Mouse (Mus musculus): ENCODE measurements around the gene Rassf1. TPM values are rescaled to one million over a fixed set of nuclear protein-coding genes. Genes with fewer than 3 reads are reported as not detected.

Gene Rassf1
- total and polyA plus RNA-seq, 3 experiments, result 11.6 to 17.7 (median 15.3) TPM

GRCm38 (mm10) chr9:107611456-107612190, 60.3 kb downstream of the Rassf1 start (continued):
- TF ChIP-seq GABPA (IDR thresholded peaks at IDR 0.05; ENCODE audit: insufficient replicate concordance, low read depth, low read length) (no peak), POLR2AphosphoS2 (IDR thresholded peaks at IDR 0.05; ENCODE audit: low read depth, low read length) (no peak), POLR2A (IDR thresholded peaks at IDR 0.05; ENCODE audit: low read depth, low read length) (no peak), MEF2A (IDR thresholded peaks at IDR 0.05; ENCODE audit: borderline replicate concordance, low read depth, low read length) (peak; percentile 81), USF1 (IDR thresholded peaks at IDR 0.05; ENCODE audit: low read depth, low read length) (no peak)

Other genes starting within 250 kb of the Rassf1 start
- gene Hemk1, start 213.2 kb upstream of the Rassf1 start, total RNA-seq (2012; rRNA removed), result 12.2 and 20.5 TPM in 2 replicates
- 10.8 and 12.1 TPM in 2 replicates for gene Hemk1, start 213.2 kb upstream of the Rassf1 start, total RNA-seq (2014; rRNA removed)
- gene Hemk1, start 213.2 kb upstream of the Rassf1 start, polyA plus RNA-seq (2012; ENCODE audit: insufficient read length, low read depth), result 11.9 TPM in 2 replicates
- gene 6430571L13Rik, start 211.0 kb upstream of the Rassf1 start, total RNA-seq (2012; rRNA removed), result 0.34 and 0.72 TPM in 2 replicates
- 0.11 TPM in 1 of 2 replicates, not detected in the other for gene 6430571L13Rik, start 211.0 kb upstream of the Rassf1 start, total RNA-seq (2014; rRNA removed)
- gene 6430571L13Rik, start 211.0 kb upstream of the Rassf1 start, polyA plus RNA-seq (2012; ENCODE audit: insufficient read length, low read depth), result 0.09 and 0.10 TPM in 2 replicates
- 0.04 TPM in 1 of 2 replicates, not detected in the other for gene Cacna2d2, start 151.9 kb upstream of the Rassf1 start, total RNA-seq (2012; rRNA removed)
- not detected in 2 replicates for gene Cacna2d2, start 151.9 kb upstream of the Rassf1 start, total RNA-seq (2014; rRNA removed)
- gene Cacna2d2, start 151.9 kb upstream of the Rassf1 start, polyA plus RNA-seq (2012; ENCODE audit: insufficient read length, low read depth), result not detected in 2 replicates
- gene Tmem115, start 17.6 kb upstream of the Rassf1 start, total RNA-seq (2012; rRNA removed), result 17.9 TPM in 2 replicates
- 10.0 and 13.0 TPM in 2 replicates for gene Tmem115, start 17.6 kb upstream of the Rassf1 start, total RNA-seq (2014; rRNA removed)
- gene Tmem115, start 17.6 kb upstream of the Rassf1 start, polyA plus RNA-seq (2012; ENCODE audit: insufficient read length, low read depth), result 11.3 and 12.6 TPM in 2 replicates
- gene Cyb561d2, start 9.4 kb upstream of the Rassf1 start, total RNA-seq (2012; rRNA removed), result 37.8 and 45.9 TPM in 2 replicates
- 29.2 and 35.7 TPM in 2 replicates for gene Cyb561d2, start 9.4 kb upstream of the Rassf1 start, total RNA-seq (2014; rRNA removed)
- 23.6 and 23.8 TPM in 2 replicates for gene Cyb561d2, start 9.4 kb upstream of the Rassf1 start, polyA plus RNA-seq (2012; ENCODE audit: insufficient read length, low read depth)
- gene Nprl2, start 9.3 kb upstream of the Rassf1 start, total RNA-seq (2012; rRNA removed), result 28.0 and 31.4 TPM in 2 replicates
- 16.3 and 19.4 TPM in 2 replicates for gene Nprl2, start 9.3 kb upstream of the Rassf1 start, total RNA-seq (2014; rRNA removed)
- 10.8 and 12.6 TPM in 2 replicates for gene Nprl2, start 9.3 kb upstream of the Rassf1 start, polyA plus RNA-seq (2012; ENCODE audit: insufficient read length, low read depth)
- 0.34 TPM in 1 of 2 replicates, not detected in the other for gene Zmynd10, start 4.3 kb upstream of the Rassf1 start, total RNA-seq (2012; rRNA removed)
- not detected in 2 replicates for gene Zmynd10, start 4.3 kb upstream of the Rassf1 start, total RNA-seq (2014; rRNA removed)
- gene Zmynd10, start 4.3 kb upstream of the Rassf1 start, polyA plus RNA-seq (2012; ENCODE audit: insufficient read length, low read depth), result 0.63 TPM in 1 of 2 replicates, not detected in the other
- gene Tusc2, start 11.7 kb downstream of the Rassf1 start, total RNA-seq (2012; rRNA removed), result 23.0 and 31.5 TPM in 2 replicates
- 30.8 and 33.3 TPM in 2 replicates for gene Tusc2, start 11.7 kb downstream of the Rassf1 start, total RNA-seq (2014; rRNA removed)
- gene Tusc2, start 11.7 kb downstream of the Rassf1 start, polyA plus RNA-seq (2012; ENCODE audit: insufficient read length, low read depth), result 39.1 and 39.2 TPM in 2 replicates
- gene Hyal2, start 16.4 kb downstream of the Rassf1 start, total RNA-seq (2012; rRNA removed), result 26.8 and 31.8 TPM in 2 replicates
- 14.6 and 16.4 TPM in 2 replicates for gene Hyal2, start 16.4 kb downstream of the Rassf1 start, total RNA-seq (2014; rRNA removed)
- 23.0 and 30.9 TPM in 2 replicates for gene Hyal2, start 16.4 kb downstream of the Rassf1 start, polyA plus RNA-seq (2012; ENCODE audit: insufficient read length, low read depth)
- 0.38 and 0.59 TPM in 2 replicates for gene Hyal1, start 25.4 kb downstream of the Rassf1 start, total RNA-seq (2012; rRNA removed)
- gene Hyal1, start 25.4 kb downstream of the Rassf1 start, total RNA-seq (2014; rRNA removed), result 0.16 TPM in 1 of 2 replicates, not detected in the other
- gene Hyal1, start 25.4 kb downstream of the Rassf1 start, polyA plus RNA-seq (2012; ENCODE audit: insufficient read length, low read depth), result 0.40 and 0.82 TPM in 2 replicates
- 4.4 and 4.8 TPM in 2 replicates for gene Naa80, start 27.3 kb downstream of the Rassf1 start, total RNA-seq (2012; rRNA removed)
- 0.70 and 1.7 TPM in 2 replicates for gene Naa80, start 27.3 kb downstream of the Rassf1 start, total RNA-seq (2014; rRNA removed)
- 5.5 and 9.3 TPM in 2 replicates for gene Naa80, start 27.3 kb downstream of the Rassf1 start, polyA plus RNA-seq (2012; ENCODE audit: insufficient read length, low read depth)
- 0.13 TPM in 1 of 2 replicates, not detected in the other for gene Hyal3, start 29.3 kb downstream of the Rassf1 start, total RNA-seq (2012; rRNA removed)
- 0.12 TPM in 1 of 2 replicates, not detected in the other for gene Hyal3, start 29.3 kb downstream of the Rassf1 start, total RNA-seq (2014; rRNA removed)
- gene Hyal3, start 29.3 kb downstream of the Rassf1 start, polyA plus RNA-seq (2012; ENCODE audit: insufficient read length, low read depth), result 0.14 and 0.21 TPM in 2 replicates
- 91.3 and 101 TPM in 2 replicates for gene Ifrd2, start 36.1 kb downstream of the Rassf1 start, total RNA-seq (2012; rRNA removed)
- gene Ifrd2, start 36.1 kb downstream of the Rassf1 start, total RNA-seq (2014; rRNA removed), result 57.7 and 62.8 TPM in 2 replicates
- 127 and 143 TPM in 2 replicates for gene Ifrd2, start 36.1 kb downstream of the Rassf1 start, polyA plus RNA-seq (2012; ENCODE audit: insufficient read length, low read depth)
- gene Sema3b, start 57.7 kb downstream of the Rassf1 start, total RNA-seq (2012; rRNA removed), result 7.4 and 11.6 TPM in 2 replicates
- gene Sema3b, start 57.7 kb downstream of the Rassf1 start, total RNA-seq (2014; rRNA removed), result 8.0 and 8.2 TPM in 2 replicates
- 4.3 and 4.7 TPM in 2 replicates for gene Sema3b, start 57.7 kb downstream of the Rassf1 start, polyA plus RNA-seq (2012; ENCODE audit: insufficient read length, low read depth)
- 154 and 160 TPM in 2 replicates for gene Gnai2, start 83.8 kb downstream of the Rassf1 start, total RNA-seq (2012; rRNA removed)
- 86.2 and 98.2 TPM in 2 replicates for gene Gnai2, start 83.8 kb downstream of the Rassf1 start, total RNA-seq (2014; rRNA removed)
- gene Gnai2, start 83.8 kb downstream of the Rassf1 start, polyA plus RNA-seq (2012; ENCODE audit: insufficient read length, low read depth), result 262 and 286 TPM in 2 replicates
- gene Slc38a3, start 118.0 kb downstream of the Rassf1 start, total RNA-seq (2012; rRNA removed), result 0.04 TPM in 1 of 2 replicates, not detected in the other
- gene Slc38a3, start 118.0 kb downstream of the Rassf1 start, total RNA-seq (2014; rRNA removed), result not detected in 2 replicates
- not detected in 2 replicates for gene Slc38a3, start 118.0 kb downstream of the Rassf1 start, polyA plus RNA-seq (2012; ENCODE audit: insufficient read length, low read depth)
- gene Gnat1, start 128.2 kb downstream of the Rassf1 start, total RNA-seq (2012; rRNA removed), result not detected in 2 replicates
- not detected in 2 replicates for gene Gnat1, start 128.2 kb downstream of the Rassf1 start, total RNA-seq (2014; rRNA removed)
- gene Gnat1, start 128.2 kb downstream of the Rassf1 start, polyA plus RNA-seq (2012; ENCODE audit: insufficient read length, low read depth), result 2.0 and 3.0 TPM in 2 replicates
- 0.50 and 1.1 TPM in 2 replicates for gene Sema3f, start 158.9 kb downstream of the Rassf1 start, total RNA-seq (2012; rRNA removed)
- gene Sema3f, start 158.9 kb downstream of the Rassf1 start, total RNA-seq (2014; rRNA removed), result 0.24 TPM in 1 of 2 replicates, not detected in the other
- 0.36 and 1.6 TPM in 2 replicates for gene Sema3f, start 158.9 kb downstream of the Rassf1 start, polyA plus RNA-seq (2012; ENCODE audit: insufficient read length, low read depth)
- 67.6 and 74.5 TPM in 2 replicates for gene Rbm5, start 219.4 kb downstream of the Rassf1 start, total RNA-seq (2012; rRNA removed)
- 83.6 and 85.3 TPM in 2 replicates for gene Rbm5, start 219.4 kb downstream of the Rassf1 start, total RNA-seq (2014; rRNA removed)
- gene Rbm5, start 219.4 kb downstream of the Rassf1 start, polyA plus RNA-seq (2012; ENCODE audit: insufficient read length, low read depth), result 83.6 and 92.8 TPM in 2 replicates